12 mouse cellular contexts compared by ENCODE assay signal in the genomic region with DNA sequence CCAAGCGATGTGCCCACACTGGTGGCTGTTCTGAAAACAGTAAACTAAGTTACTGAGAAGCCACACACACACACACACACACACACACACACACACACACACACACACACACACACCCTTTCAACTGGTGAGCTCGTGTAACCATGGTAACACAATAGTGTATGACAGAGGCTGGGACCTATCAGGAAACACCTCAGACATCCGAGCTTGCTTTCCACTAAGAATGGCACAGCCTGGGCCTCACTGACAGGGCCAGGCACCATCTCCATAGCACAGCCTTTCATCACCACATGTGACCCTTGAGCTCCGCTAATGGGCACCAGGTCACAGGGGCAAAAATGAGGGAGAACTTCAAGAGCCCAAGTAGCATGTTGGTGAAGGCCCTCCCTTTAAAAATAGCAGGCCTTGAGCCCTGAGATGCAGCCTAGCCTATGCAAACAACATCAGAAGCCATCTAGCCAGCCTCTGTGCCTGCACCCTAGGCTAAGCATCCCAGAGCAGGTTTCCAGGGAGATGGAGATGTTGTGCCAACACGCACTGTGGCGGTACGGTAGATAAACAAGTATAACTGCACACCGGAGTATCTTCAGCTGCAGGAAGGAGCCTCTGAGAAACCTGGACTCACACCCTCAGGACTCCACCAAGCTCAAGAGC. TPM values are rescaled to one million over a fixed set of nuclear protein-coding genes. Genes with fewer than 3 reads are reported as not detected.
DNase-seq lines count a peak whose midpoint lies in the region; ATAC-seq lines count a peak whose summit lies in the region.
"Had no signal": no experiment of that assay in that cellular context is flagged by ENCODE, and none has a peak within 500 bp of the region (broad histone marks: within the 10 kb centered on the region; RNA-seq: fewer than 3 reads in every experiment).

No protein-coding gene starts in this region.

- H3K9ac ChIP-seq in heart, embryonic 13.5 days = no peak overlapping the region
- no peak overlapping the region for H3K9ac ChIP-seq in embryonic facial prominence, embryonic 11.5 days (replicated peaks; ENCODE audit: low read length)
- H3K9ac ChIP-seq in lung, embryonic 16.5 days (ENCODE audit: low read length) = no peak overlapping the region
- H3K9ac ChIP-seq: embryonic facial prominence, embryonic 15.5 days; stomach, embryonic 15.5 days had no signal

- DNase-seq in heart, postnatal 4 days = no peak
- DNase-seq in CD4-positive helper T cell, adult 2 months (ENCODE audit: low read depth, low spot score) = peak; percentile 30
- DNase-seq in embryonic facial prominence, embryonic 11.5 days (ENCODE audit: low spot score) = no peak
- DNase-seq in kidney, postnatal 10 days = no peak
- DNase-seq in B cell, adult 2 months = no peak
- DNase-seq: retina, postnatal 1 day had no signal

- WGBS in heart, embryonic 13.5 days = 47% methylated on average over 8 of the region's 8 CpGs
- 72% methylated on average over 8 of the region's 8 CpGs for WGBS in embryonic facial prominence, embryonic 11.5 days
- 38% methylated on average over 8 of the region's 8 CpGs for WGBS in lung, embryonic 16.5 days

- H3K4me1 ChIP-seq in heart, embryonic 13.5 days = peaks cover 56% of the 10 kb centered on the region
- H3K4me1 ChIP-seq in embryonic facial prominence, embryonic 11.5 days (ENCODE audit: control insufficient read depth, insufficient read depth, low read length) = no peaks in the 10 kb centered on the region
- H3K4me1 ChIP-seq in lung, embryonic 16.5 days (replicated peaks; ENCODE audit: control insufficient read depth, insufficient read depth, low read length) = peaks cover 27% of the 10 kb centered on the region
- H3K4me1 ChIP-seq: stomach, embryonic 15.5 days had no signal

- H3K36me3 ChIP-seq in heart, embryonic 13.5 days = no peaks in the 10 kb centered on the region
- H3K36me3 ChIP-seq in embryonic facial prominence, embryonic 11.5 days (replicated peaks; ENCODE audit: control insufficient read depth, insufficient read depth, low read depth, low read length) = no peaks in the 10 kb centered on the region
- no peaks in the 10 kb centered on the region for H3K36me3 ChIP-seq in lung, embryonic 16.5 days (ENCODE audit: control insufficient read depth, insufficient read depth, low read length)
- H3K36me3 ChIP-seq: embryonic facial prominence, embryonic 15.5 days; stomach, embryonic 15.5 days had no signal

- no peak overlapping the region for H3K4me3 ChIP-seq in heart, embryonic 13.5 days
- H3K4me3 ChIP-seq in embryonic facial prominence, embryonic 11.5 days (ENCODE audit: low read depth, low read length) = no peak overlapping the region
- H3K4me3 ChIP-seq in lung, embryonic 16.5 days (ENCODE audit: low read length) = no peak overlapping the region
- H3K4me3 ChIP-seq: embryonic facial prominence, embryonic 15.5 days; stomach, embryonic 15.5 days had no signal

- no peaks in the 10 kb centered on the region for H3K27me3 ChIP-seq in heart, embryonic 13.5 days (replicated peaks)
- no peaks in the 10 kb centered on the region for H3K27me3 ChIP-seq in embryonic facial prominence, embryonic 11.5 days (ENCODE audit: control insufficient read depth, insufficient read depth, low read length)
- no peaks in the 10 kb centered on the region for H3K27me3 ChIP-seq in lung, embryonic 16.5 days (ENCODE audit: control insufficient read depth, insufficient read depth, low read depth, low read length)
- H3K27me3 ChIP-seq: embryonic facial prominence, embryonic 15.5 days; stomach, embryonic 15.5 days had no signal

- peak; percentile 65; the same call in 1 of the 2 replicates for ATAC-seq in heart, embryonic 13.5 days (ENCODE audit: extremely low read depth, insufficient number of reproducible peaks, low FRiP score, low TSS enrichment)
- ATAC-seq in embryonic facial prominence, embryonic 11.5 days (replicated peaks; ENCODE audit: insufficient number of reproducible peaks, low FRiP score, low TSS enrichment, low read depth) = 0 out of 2 replicates have a peak, but pooled peaks have one; percentile 56
- peak; percentile 65 for ATAC-seq in lung, embryonic 16.5 days (ENCODE audit: low read depth)
- ATAC-seq in megakaryocyte progenitor cell, adult 5-6 weeks (replicated peaks; ENCODE audit: poor library complexity) = no peak

- peak overlapping the region; percentile 71 for H3K27ac ChIP-seq in heart, embryonic 13.5 days (replicated peaks)
- H3K27ac ChIP-seq in embryonic facial prominence, embryonic 11.5 days (replicated peaks; ENCODE audit: low read depth, low read length) = no peak overlapping the region
- H3K27ac ChIP-seq in lung, embryonic 16.5 days (ENCODE audit: low read length) = no peak overlapping the region
- H3K27ac ChIP-seq: embryonic facial prominence, embryonic 15.5 days; kidney, postnatal 0 days; stomach, embryonic 15.5 days had no signal

- H3K4me2 ChIP-seq in heart, embryonic 13.5 days = no peak overlapping the region
- H3K4me2 ChIP-seq in embryonic facial prominence, embryonic 11.5 days (ENCODE audit: low read depth, low read length) = no peak overlapping the region
- no peak overlapping the region for H3K4me2 ChIP-seq in lung, embryonic 16.5 days (ENCODE audit: low read depth, low read length)
- H3K4me2 ChIP-seq: embryonic facial prominence, embryonic 15.5 days; stomach, embryonic 15.5 days had no signal

- no peaks in the 10 kb centered on the region for H3K9me3 ChIP-seq in heart, embryonic 13.5 days
- H3K9me3 ChIP-seq in embryonic facial prominence, embryonic 11.5 days (replicated peaks; ENCODE audit: control insufficient read depth, low read length) = no peaks in the 10 kb centered on the region
- H3K9me3 ChIP-seq in lung, embryonic 16.5 days (ENCODE audit: control insufficient read depth, low read length) = no peaks in the 10 kb centered on the region
- H3K9me3 ChIP-seq: embryonic facial prominence, embryonic 15.5 days; stomach, embryonic 15.5 days had no signal

RNA-seq across cellular contexts. Expression of a gene that starts 21.6 kb away (rescaled TPM):
- 3.9 and 4.6 TPM in 2 replicates for polyA plus RNA-seq in heart, embryonic 13.5 days (2015; fragmentation: Nextera tagmentation; extraction: Ambion mirVana)
- 1 to 10 TPM; 1.7 to 1.9 TPM for total RNA-seq in heart, postnatal 4 days (2021)
- 0.65 and 0.95 TPM in 2 replicates for polyA plus RNA-seq in embryonic facial prominence, embryonic 11.5 days (2014; fragmentation: Nextera tagmentation; extraction: Ambion mirVana)
- 12.7 and 13.0 TPM in 2 replicates for polyA plus RNA-seq in lung, embryonic 16.5 days (2015; fragmentation: Nextera tagmentation; extraction: Ambion mirVana)
- 0.05 and 0.39 TPM in 2 replicates for total RNA-seq in megakaryocyte progenitor cell, adult 5-6 weeks (2015)
- 0.14 and 0.17 TPM in 2 replicates for total RNA-seq in megakaryocyte progenitor cell, adult 5-6 weeks (2017)
